In the genomic region with DNA sequence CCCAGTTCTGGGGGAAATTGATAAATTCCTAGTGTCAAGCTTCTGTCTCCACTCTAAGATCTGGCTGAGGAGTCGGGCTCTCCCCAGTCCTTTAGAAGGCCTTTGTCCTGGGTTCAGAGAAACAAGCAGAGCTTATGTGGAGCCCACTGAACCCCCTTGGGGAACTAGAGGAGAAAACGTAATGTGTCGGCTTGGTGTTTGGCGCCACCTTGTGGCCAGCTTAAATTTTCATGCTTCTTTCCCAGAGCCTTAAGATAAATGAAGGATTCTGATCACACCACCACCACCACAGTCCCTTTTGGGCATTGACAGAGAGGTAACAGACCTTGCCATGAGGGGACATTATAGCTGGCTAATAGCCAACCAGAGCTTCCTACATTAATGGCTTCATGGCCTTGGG, we compare ENCODE assay signal across 8 mouse cellular contexts. TPM values are rescaled to one million over a fixed set of nuclear protein-coding genes. Genes with fewer than 3 reads are reported as not detected.
DNase-seq lines count a peak whose midpoint lies in the region; TF ChIP-seq lines count a peak whose summit lies in the region.

No protein-coding gene starts in this region.

- H3K4me2 ChIP-seq in CH12.LX (ENCODE audit: insufficient read depth, low read depth, poor library complexity, severe bottlenecking) = no peak overlapping the region

- no peak overlapping the region for H3K9ac ChIP-seq in heart, adult 2 months (ENCODE audit: low read depth, low read length)
- no peak overlapping the region for H3K9ac ChIP-seq in CH12.LX (ENCODE audit: insufficient read depth, low read depth)

- intact Hi-C loops in heart, adult 2 months (cut with DNase I) = loop anchor here (5.0 kb wide), 2 partner anchors 46 to 701 kb away; no protein-coding TSS in a partner anchor
- intact Hi-C loops in left cerebral cortex, postnatal 10 days (cut with DNase I) = loop anchor here (2.0 kb wide), 1 partner anchor 693 kb away; no protein-coding TSS in a partner anchor

- in situ Hi-C loops in CH12.LX (cut with MboI; ENCODE audit: low pct_ligation_motif_present, low pct_unique_long_range_greater_than_20kb, low sequenced_read_pairs) = loop anchor here (5.0 to 25.0 kb wide), 2 partner anchors 476 to 701 kb away; no protein-coding TSS in a partner anchor

- under 1% methylated on average over 4 of the region's 4 CpGs for WGBS in heart, adult 2 months
- WGBS in heart, embryonic 10.5 days = 6% methylated on average over 4 of the region's 4 CpGs

- H3K4me1 ChIP-seq in heart, adult 2 months (ENCODE audit: control insufficient read depth, insufficient read depth, low read length) = peaks cover 2% of the 10 kb centered on the region
- H3K4me1 ChIP-seq in heart, embryonic 10.5 days = peaks cover 65% of the 10 kb centered on the region
- peaks cover 11 to 25% of the 10 kb centered on the region in 2 experiments for H3K4me1 ChIP-seq in CH12.LX (ENCODE audit: control insufficient read depth in 1 of 2, insufficient read depth in 2 of 2)

- no peaks in the 10 kb centered on the region for H3K79me2 ChIP-seq in heart, adult 2 months (replicated peaks; ENCODE audit: control insufficient read depth, insufficient read depth, low read length)
- no peaks in the 10 kb centered on the region for H3K79me2 ChIP-seq in CH12.LX (replicated peaks; ENCODE audit: control insufficient read depth, extremely low read depth, insufficient read depth, poor library complexity, severe bottlenecking)

- dilution Hi-C loops in CH12.LX (cut with MboI; ENCODE audit: extremely low pct_ligation_motif_present, extremely low pct_unique_long_range_greater_than_20kb, low sequenced_read_pairs) = no loop called here

- TF ChIP-seq RAD21 in CH12.LX (IDR thresholded peaks at IDR 0.05; ENCODE audit: low read depth, low read length) = peak; percentile 99

- 0 out of 2 replicates have a peak, but pooled peaks have one; percentile 14 for TF ChIP-seq EP300 in heart, adult 2 months (IDR thresholded peaks at IDR 0.05; ENCODE audit: insufficient read depth, low read depth, low read length)
- TF ChIP-seq EP300 in CH12.LX (IDR thresholded peaks at IDR 0.05; ENCODE audit: low read length) = no peak

- no peaks in the 10 kb centered on the region for H3K9me3 ChIP-seq in heart, embryonic 10.5 days
- no peaks in the 10 kb centered on the region for H3K9me3 ChIP-seq in CH12.LX (replicated peaks; ENCODE audit: low read length)

- no peak overlapping the region for H3K27ac ChIP-seq in heart, adult 2 months
- H3K27ac ChIP-seq in heart, embryonic 10.5 days = no peak overlapping the region
- H3K27ac ChIP-seq in CH12.LX (ENCODE audit: insufficient read depth, low read depth) = no peak overlapping the region

- peak; percentile 92 for TF ChIP-seq CTCF in heart, adult 2 months (IDR thresholded peaks at IDR 0.05)
- peak; percentile 87 to 95 for TF ChIP-seq CTCF in CH12.LX (conservative IDR thresholded peaks at IDR 0.05 in 1 of 2, IDR thresholded peaks at IDR 0.05 in 1 of 2; ENCODE audit: low read depth in 2 of 2, low read length in 2 of 2)

- no peaks in the 10 kb centered on the region for H3K36me3 ChIP-seq in heart, adult 2 months (ENCODE audit: control insufficient read depth, insufficient read depth, low read length)
- no peaks in the 10 kb centered on the region for H3K36me3 ChIP-seq in heart, embryonic 10.5 days
- H3K36me3 ChIP-seq in CH12.LX (replicated peaks in 1 of 2; ENCODE audit: control insufficient read depth in 1 of 2, insufficient read depth in 1 of 2, low read length in 1 of 2) = no peaks in the 10 kb centered on the region

- no peak for TF ChIP-seq POLR2A in heart, adult 2 months (IDR thresholded peaks at IDR 0.05; ENCODE audit: insufficient read depth, low read depth, low read length)
- no peak for TF ChIP-seq POLR2A in CH12.LX (IDR thresholded peaks at IDR 0.05; ENCODE audit: low read depth, low read length)

- no peak overlapping the region for H3K4me3 ChIP-seq in heart, adult 2 months
- H3K4me3 ChIP-seq in heart, embryonic 10.5 days = no peak overlapping the region
- H3K4me3 ChIP-seq in CH12.LX (replicated peaks in 1 of 3; ENCODE audit: low read depth in 2 of 3, low read length in 2 of 3, poor library complexity in 1 of 3) = no peak overlapping the region

- DNase-seq in heart, adult 2 months = peak; percentile 46 to 78
- no peak for DNase-seq in heart, embryonic 10.5 days (ENCODE audit: low spot score)
- DNase-seq in CH12.LX (ENCODE audit: extremely low read depth) = peak; percentile 84
- peak; percentile 76 for DNase-seq in c-Kit-positive CD71-negative TER-119-negative erythroid progenitor cells, embryonic 14.5 days (ENCODE audit: low read depth)
- DNase-seq in gastrocnemius, adult 8-10 months (ENCODE audit: low spot score in 2 of 2) = peak; percentile 38 to 44
- DNase-seq in left cerebral cortex, postnatal 10 days (ENCODE audit: extremely low spot score in 1 of 2, low spot score in 2 of 2) = peak; percentile 72 to 75
- DNase-seq in ovary, postnatal 14 days (ENCODE audit: low spot score) = peak; percentile 63
- DNase-seq in thymus, postnatal 10 days (ENCODE audit: low spot score in 2 of 2) = peak; percentile 40 to 76

- no peaks in the 10 kb centered on the region for H3K27me3 ChIP-seq in heart, adult 2 months (ENCODE audit: control insufficient read depth, insufficient read depth, low read length)
- peaks cover 13% of the 10 kb centered on the region for H3K27me3 ChIP-seq in heart, embryonic 10.5 days (ENCODE audit: insufficient read depth, poor library complexity, severe bottlenecking)
- H3K27me3 ChIP-seq in CH12.LX (replicated peaks) = peaks cover 16% of the 10 kb centered on the region

TF ChIP-seq in CH12.LX, 34 proteins besides CTCF, POLR2A, EP300 and RAD21:
- TF ChIP-seq MAZ (IDR thresholded peaks at IDR 0.05; ENCODE audit: low read depth, low read length) (no peak), USF1 (IDR thresholded peaks at IDR 0.05; ENCODE audit: low read depth, low read length) (no peak), ETS1 (conservative IDR thresholded peaks at IDR 0.05; ENCODE audit: low read depth, low read length) (no peak), JUND (conservative IDR thresholded peaks at IDR 0.05; ENCODE audit: low read depth, low read length) (no peak), ZKSCAN1 (IDR thresholded peaks at IDR 0.05; ENCODE audit: borderline replicate concordance, low read depth, low read length) (no peak), ZC3H11A (IDR thresholded peaks at IDR 0.05; ENCODE audit: low read depth, low read length) (peak; percentile 60), ZMIZ1 (IDR thresholded peaks at IDR 0.05; ENCODE audit: low read depth, low read length) (no peak), MXI1 (IDR thresholded peaks at IDR 0.05; ENCODE audit: low read depth, low read length) (no peak), GABPA (IDR thresholded peaks at IDR 0.05; ENCODE audit: insufficient replicate concordance, low read depth, low read length) (no peak), RCOR1 (conservative IDR thresholded peaks at IDR 0.05; ENCODE audit: low read depth, low read length) (no peak), HCFC1 (IDR thresholded peaks at IDR 0.05; ENCODE audit: low read depth, low read length) (no peak), POLR2AphosphoS2 (IDR thresholded peaks at IDR 0.05; ENCODE audit: low read depth, low read length) (no peak), NRF1 (IDR thresholded peaks at IDR 0.05; ENCODE audit: low read depth, low read length) (no peak), CHD1 (IDR thresholded peaks at IDR 0.05; ENCODE audit: low read depth, low read length) (no peak), MYC (IDR thresholded peaks at IDR 0.05; ENCODE audit: low read depth, low read length) (no peak), SMC3 (IDR thresholded peaks at IDR 0.05; ENCODE audit: low read depth, low read length) (peak; percentile 83)

RNA-seq across cellular contexts. Expression of a gene that starts 0.7 kb away (rescaled TPM):
- not detected for total RNA-seq in heart, adult 2 months (2021)
- polyA plus RNA-seq in heart, adult 2 months (2012; rRNA removed) = 0.04 TPM in 1 of 2 replicates, not detected in the other
- 1.7 and 2.0 TPM in 2 replicates for polyA plus RNA-seq in heart, embryonic 10.5 days (2016; fragmentation: Nextera tagmentation; extraction: Ambion mirVana)
- total RNA-seq in CH12.LX (2012; rRNA removed) = 0.29 and 0.93 TPM in 2 replicates
- total RNA-seq in CH12.LX (2014; rRNA removed) = 0.81 and 0.90 TPM in 2 replicates
- 0.71 and 1.0 TPM in 2 replicates for polyA plus RNA-seq in CH12.LX (2012; ENCODE audit: insufficient read length, low read depth)
- total RNA-seq in gastrocnemius, adult 8-10 months (2022) = not detected
- total RNA-seq in left cerebral cortex, postnatal 10 days (2021) = under 1 TPM in 1 of 2 experiments, not detected in 1; 0.24 TPM

RNA-seq across cellular contexts. Expression of a gene that starts 3.8 kb away (rescaled TPM):
- total RNA-seq in heart, adult 2 months (2021) = under 1 TPM in 1 of 2 experiments, not detected in 1; 0.75 TPM
- 0.45 and 0.73 TPM in 2 replicates for polyA plus RNA-seq in heart, adult 2 months (2012; rRNA removed)
- 121 and 150 TPM in 2 replicates for polyA plus RNA-seq in heart, embryonic 10.5 days (2016; fragmentation: Nextera tagmentation; extraction: Ambion mirVana)
- total RNA-seq in CH12.LX (2012; rRNA removed) = 22.4 and 26.4 TPM in 2 replicates
- 49.5 and 52.7 TPM in 2 replicates for total RNA-seq in CH12.LX (2014; rRNA removed)
- polyA plus RNA-seq in CH12.LX (2012; ENCODE audit: insufficient read length, low read depth) = 27.9 and 28.9 TPM in 2 replicates
- not detected for total RNA-seq in gastrocnemius, adult 8-10 months (2022)
- 1 to 10 TPM; 2.8 to 3.7 TPM for total RNA-seq in left cerebral cortex, postnatal 10 days (2021)

Comparison
In these comparisons a context has a peak if more than half of its experiments do, and no peak if none do; other contexts are left out.
1. RNA of a gene that starts 3.8 kb away (total RNA-seq): 22.4 to 52.7 TPM in CH12.LX; 2.8 to 3.7 TPM in left cerebral cortex, postnatal 10 days, 0.75 TPM in heart, adult 2 months and not detected in gastrocnemius, adult 8-10 months; every median in the first group is over 4 times any median in the second.